Mouse (Mus musculus) small intestine, adult 2 months (tissue): ENCODE data around the gene Prrg4.

ENCODE experiments used
- CTCF ChIP-seq: fragments of 200-500 bp; IDR thresholded peaks from 2 replicates; pipeline ENCODE4 v1.5.1; 2012; ENCODE audit warnings: low read depth, mild to moderate bottlenecking, control low read depth, inconsistent platforms, low read length, moderate library complexity, mixed read lengths; ENCODE audit not compliant: insufficient replicate concordance, insufficient read length; ENCODE audit errors: extremely low read depth
- POLR2A ChIP-seq: fragments of 200-500 bp; IDR thresholded peaks from 2 replicates; pipeline ENCODE4 v1.6.1; 2012; ENCODE audit warnings: low read depth, mild to moderate bottlenecking, control low read depth, inconsistent platforms, low read length, moderate library complexity

- TF ChIP-seq CTCF = no peak
- no peak for TF ChIP-seq POLR2A
Measured at GRCm38 (mm10) chr2:104860426-104860825, 10.8 kb upstream of the Prrg4 start.
